Mouse (Mus musculus) lung, adult 10 weeks (tissue): ENCODE data around the gene Wdr35. TPM values are rescaled to one million over a fixed set of nuclear protein-coding genes. Genes with fewer than 3 reads are reported as not detected.

Source experiments
- polyA plus RNA-seq: library from polyadenylated mRNA; stranded (reverse); fragments of 350-450 nt; fragmentation: Illumina TruSeq; extraction: RNeasy Lipid Tissue Mini Kit (QIAGEN cat#74804); gene quantifications from one replicate; pipeline ENCODE4 v1.2.3, GENCODE M21; 2014; ENCODE audit warnings: low read depth, low replicate concordance; ENCODE audit not compliant: insufficient read depth

Wdr35 gene
- 4.6 TPM for polyA plus RNA-seq

DNA sequence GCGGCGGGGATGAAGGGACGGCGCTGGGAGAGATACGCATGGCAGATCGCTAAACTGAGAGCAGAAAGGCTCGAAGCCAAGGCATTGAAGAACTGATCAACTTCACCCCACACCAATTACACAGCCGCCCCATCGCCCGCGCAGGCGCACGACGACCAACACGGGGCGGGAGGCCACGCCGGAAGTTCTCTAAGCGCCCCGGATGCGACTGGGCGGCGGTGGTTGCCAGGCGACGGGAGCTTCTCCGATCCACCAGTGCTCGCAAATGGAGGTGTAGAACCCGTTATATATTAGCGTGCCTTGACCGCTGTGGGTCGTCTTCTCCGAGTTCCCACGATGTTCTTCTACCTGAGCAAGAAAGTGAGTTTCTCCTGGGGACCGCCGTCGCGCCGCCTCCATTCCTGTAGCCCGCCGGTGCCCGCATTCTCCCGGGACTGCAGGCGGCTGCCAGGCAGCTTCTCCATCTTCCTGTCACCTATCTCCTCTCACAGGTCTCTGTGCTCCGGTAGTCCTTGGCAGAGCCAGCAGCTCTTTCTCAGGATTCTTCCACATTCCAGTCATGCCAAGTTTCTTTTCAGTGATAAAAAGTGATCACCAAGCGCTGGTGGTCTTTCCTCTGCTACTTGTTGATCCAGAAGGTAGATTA, at the start of gene Wdr35:
Gene Wdr35, plus strand, starts transcription at position 73 of the 646 bp plus-strand sequence.

DNA sequence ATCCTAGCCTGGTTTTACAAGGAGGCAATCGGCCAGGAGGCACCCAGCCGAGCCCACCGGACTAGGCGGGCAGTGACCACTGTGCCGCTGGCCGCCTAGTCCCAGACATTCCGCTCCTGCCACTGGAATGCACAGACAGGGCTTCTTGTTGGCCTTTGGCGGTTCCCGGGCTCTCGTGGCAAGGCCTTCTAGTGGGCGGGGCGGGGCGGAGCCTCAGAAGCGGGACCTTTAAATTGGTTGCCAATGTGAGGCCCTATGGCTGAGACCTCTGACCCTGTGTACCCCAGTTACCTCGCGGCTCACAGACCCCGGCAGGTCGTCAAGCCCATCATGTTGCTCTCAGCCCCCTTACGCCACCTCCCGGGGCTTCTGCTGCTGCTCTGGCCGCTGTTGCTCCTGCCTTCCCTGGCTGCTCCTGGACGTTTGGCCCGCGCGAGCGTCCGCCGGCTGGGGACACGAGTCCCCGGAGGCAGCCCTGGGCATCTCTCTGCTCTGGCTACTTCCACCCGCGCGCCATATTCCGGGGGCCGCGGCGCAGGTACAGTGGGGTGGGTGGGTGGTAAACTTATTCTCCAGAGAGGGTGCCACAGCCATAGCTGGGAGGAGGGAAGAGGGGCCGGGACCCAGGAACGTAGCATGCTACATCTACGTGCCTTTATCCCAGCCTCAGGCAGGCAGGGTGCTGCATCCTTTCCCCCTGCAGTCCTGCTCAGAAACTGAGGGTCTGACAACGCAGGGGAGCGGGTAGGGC, 25.8 kb upstream of the Wdr35 start, which contains the start of gene Matn3:
Gene Matn3, plus strand, starts transcription at position 216 of the 751 bp plus-strand sequence.

DNA sequence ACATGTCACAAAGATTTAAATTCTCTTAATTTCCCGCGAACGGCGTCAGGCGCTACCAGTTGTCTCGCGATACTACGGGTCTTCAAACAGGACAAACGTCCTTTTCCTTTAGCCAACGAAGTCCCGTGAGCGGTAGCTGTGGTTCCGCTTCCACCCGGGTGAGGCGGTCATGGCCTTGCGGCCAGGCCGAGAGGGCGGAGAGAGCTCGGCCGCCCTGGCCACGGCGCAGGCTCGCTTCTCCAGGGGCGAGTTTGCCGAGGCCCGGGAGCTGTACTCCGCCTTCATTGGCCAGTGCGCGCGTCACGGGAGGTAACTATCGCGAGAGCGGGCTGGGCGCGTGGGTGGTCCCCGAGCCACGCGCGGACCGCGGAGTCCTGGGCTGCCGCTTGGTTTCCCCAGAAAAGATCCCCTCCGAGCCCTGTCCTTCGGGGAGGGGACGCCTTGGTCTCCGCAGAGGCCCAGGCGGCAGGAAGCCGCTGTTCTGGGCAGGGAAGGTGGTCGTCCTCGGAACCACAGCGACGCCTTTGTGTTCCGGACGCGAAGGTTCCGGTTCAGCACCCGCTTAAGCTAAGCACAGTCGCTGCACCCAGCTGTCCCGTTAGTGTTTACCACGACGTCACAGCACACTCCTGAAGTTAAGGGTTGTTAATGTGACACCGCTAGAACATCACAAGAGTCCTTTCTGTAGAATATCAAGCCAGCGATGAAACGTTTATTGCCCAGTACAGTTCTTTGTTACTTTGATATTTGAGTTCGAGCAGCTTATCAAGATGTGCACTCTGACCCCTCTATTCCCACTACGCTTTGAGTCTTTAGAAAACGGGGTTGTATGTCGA, 56.4 kb downstream of the Wdr35 start, which contains the start of gene Ttc32:
Gene Ttc32, plus strand, starts transcription at position 110 of the 836 bp plus-strand sequence.

Other genes starting within 250 kb of the Wdr35 start
- 99.7 TPM for gene Sdc1, start 202.6 kb upstream of the Wdr35 start, polyA plus RNA-seq
- 537 TPM for gene Laptm4a, start 52.2 kb upstream of the Wdr35 start, polyA plus RNA-seq
- gene Matn3, start 26.0 kb upstream of the Wdr35 start, polyA plus RNA-seq: not detected
- gene Ttc32, start 56.1 kb downstream of the Wdr35 start, polyA plus RNA-seq: 17.2 TPM